8 mouse cellular contexts compared by ENCODE assay signal in the genomic region with DNA sequence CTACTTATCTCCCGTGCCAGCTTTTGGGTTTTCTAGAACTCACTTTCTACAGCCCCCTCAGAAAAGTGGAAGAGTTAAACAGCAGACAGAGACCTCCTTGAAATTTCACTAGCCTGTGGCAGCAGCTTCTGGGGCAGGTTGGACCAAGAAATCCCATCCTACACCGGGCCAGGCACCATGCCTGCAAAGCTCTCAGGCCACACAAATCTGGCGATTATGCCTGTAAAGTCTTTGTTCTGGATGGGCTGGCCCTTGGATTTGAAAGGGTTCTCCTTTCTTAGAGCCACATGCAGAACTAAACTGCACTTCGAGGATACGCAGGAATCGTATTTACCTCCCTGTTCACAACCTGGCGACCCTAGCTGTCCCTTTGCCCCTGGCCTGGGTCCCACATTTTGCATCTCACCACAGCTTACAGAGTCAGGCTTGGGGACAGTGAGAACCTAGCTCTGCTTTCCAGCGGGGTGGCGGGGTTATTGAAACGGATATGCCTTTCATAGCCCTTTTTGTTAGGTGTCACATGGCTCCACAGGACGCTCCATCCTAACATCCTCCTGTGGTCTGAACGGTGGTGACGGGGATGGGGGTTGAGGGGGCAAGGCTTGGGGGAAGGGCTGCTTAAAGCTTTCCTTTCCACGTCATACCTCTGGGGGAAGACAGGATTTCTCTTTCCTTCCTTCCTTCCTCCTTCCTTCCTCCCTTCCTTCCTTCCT.
DNase-seq lines count a peak whose midpoint lies in the region; ATAC-seq lines count a peak whose summit lies in the region.

No protein-coding gene starts in this region.

- no peak for ATAC-seq in embryonic facial prominence, embryonic 13.5 days (ENCODE audit: insufficient number of reproducible peaks, insufficient read depth, low FRiP score, low TSS enrichment, low read depth)
- ATAC-seq in midbrain, embryonic 15.5 days (replicated peaks) = peak; percentile 85

- H3K36me3 ChIP-seq in embryonic facial prominence, embryonic 13.5 days = no peaks in the 10 kb centered on the region
- H3K36me3 ChIP-seq in midbrain, embryonic 15.5 days (replicated peaks) = no peaks in the 10 kb centered on the region

- DNase-seq in right cerebral cortex, postnatal 4 days = peak; percentile 41
- DNase-seq in right cerebral cortex, postnatal 25 days = no peak
- DNase-seq in heart, postnatal 4 days = peak; percentile 29
- peak; percentile 58 to 70 for DNase-seq in kidney, postnatal 4 days
- no peak for DNase-seq in layer of hippocampus, postnatal 36 days
- DNase-seq in urinary bladder, adult 18-20 months (ENCODE audit: low spot score in 2 of 2) = no peak

- 24% methylated on average over 14 of the region's 14 CpGs for WGBS in embryonic facial prominence, embryonic 13.5 days
- WGBS in midbrain, embryonic 15.5 days = 24% methylated on average over 14 of the region's 14 CpGs

- peaks cover 28% of the 10 kb centered on the region for H3K27me3 ChIP-seq in embryonic facial prominence, embryonic 13.5 days
- peaks cover 4% of the 10 kb centered on the region for H3K27me3 ChIP-seq in midbrain, embryonic 15.5 days (replicated peaks)

- no peak overlapping the region for H3K27ac ChIP-seq in embryonic facial prominence, embryonic 13.5 days
- H3K27ac ChIP-seq in midbrain, embryonic 15.5 days = peak overlapping the region; percentile 26; the same call in 1 of the 2 replicates

- H3K4me2 ChIP-seq in embryonic facial prominence, embryonic 13.5 days = peak overlapping the region; percentile 69
- H3K4me2 ChIP-seq in midbrain, embryonic 15.5 days = peak overlapping the region; percentile 61

- H3K9me3 ChIP-seq in embryonic facial prominence, embryonic 13.5 days = no peaks in the 10 kb centered on the region
- H3K9me3 ChIP-seq in midbrain, embryonic 15.5 days = no peaks in the 10 kb centered on the region

- peaks cover 5% of the 10 kb centered on the region for H3K4me1 ChIP-seq in embryonic facial prominence, embryonic 13.5 days
- H3K4me1 ChIP-seq in midbrain, embryonic 15.5 days = peaks cover 4% of the 10 kb centered on the region

- peak overlapping the region; percentile 38 for H3K4me3 ChIP-seq in embryonic facial prominence, embryonic 13.5 days
- H3K4me3 ChIP-seq in midbrain, embryonic 15.5 days = peak overlapping the region; percentile 31

- H3K9ac ChIP-seq in embryonic facial prominence, embryonic 13.5 days = peak overlapping the region; percentile 59
- H3K9ac ChIP-seq in midbrain, embryonic 15.5 days = peak overlapping the region; percentile 28

Comparison
In these comparisons a context has a peak if more than half of its experiments do, and no peak if none do; other contexts are left out.
1. DNase-seq: peak in right cerebral cortex, postnatal 4 days (single experiment), heart, postnatal 4 days (single experiment) and kidney, postnatal 4 days (2 of 2); none in right cerebral cortex, postnatal 25 days (single experiment), layer of hippocampus, postnatal 36 days (0 of 2) and urinary bladder, adult 18-20 months (0 of 2).